Mouse (Mus musculus): Measurements from ENCODE around the gene Ccdc61. TPM values are rescaled to one million over a fixed set of nuclear protein-coding genes. Genes with fewer than 3 reads are reported as not detected.

The Ccdc61 gene
- polyA plus RNA-seq, 1 experiment from 2014 or later: 30.8 TPM

DNA sequence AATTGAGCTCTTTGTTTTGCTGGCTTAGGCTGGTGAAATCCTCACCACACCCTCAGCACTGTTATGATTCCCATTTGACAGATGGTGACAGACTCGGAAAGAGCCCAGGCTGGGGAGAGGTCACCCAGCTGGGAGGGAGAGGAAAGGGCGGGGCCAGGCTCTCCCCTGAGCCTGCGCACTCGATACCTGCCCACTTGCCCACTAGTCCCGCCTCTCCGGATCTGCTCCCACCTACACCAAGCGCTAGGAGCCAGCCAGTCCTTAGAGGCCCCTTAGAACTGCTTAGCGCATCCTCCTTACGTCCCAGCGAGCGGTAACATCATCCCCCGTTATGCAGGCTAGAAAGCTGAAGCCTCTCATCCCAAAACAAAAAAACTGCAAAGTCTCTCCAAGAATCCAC is 10.9 kb upstream of the Ccdc61 start:
- Histone ChIP-seq H3K4me1 (ENCODE audit: insufficient read depth, low read length) (peaks cover 8% of the 10 kb centered on the region; the same call in 1 of the 2 replicates), H3K9ac (replicated peaks; ENCODE audit: low read length) (no peak overlapping the region), H3K4me2 (replicated peaks; ENCODE audit: low read depth, low read length) (peak overlapping the region; percentile 30), H3K4me3 (ENCODE audit: low read length) (no peak overlapping the region), H3K27me3 (ENCODE audit: insufficient read depth, low read length) (peaks cover 43% of the 10 kb centered on the region), H3K27ac (ENCODE audit: low read length) (no peak overlapping the region), H3K9me3 (ENCODE audit: low read length) (no peaks in the 10 kb centered on the region), H3K36me3 (ENCODE audit: insufficient read depth, low read length) (no peaks in the 10 kb centered on the region)
- ATAC-seq (ENCODE audit: low FRiP score, low TSS enrichment): 0 out of 2 replicates have a peak, but pooled peaks have one; percentile 33
- WGBS: 2% methylated on average over 12 of the region's 12 CpGs

DNA sequence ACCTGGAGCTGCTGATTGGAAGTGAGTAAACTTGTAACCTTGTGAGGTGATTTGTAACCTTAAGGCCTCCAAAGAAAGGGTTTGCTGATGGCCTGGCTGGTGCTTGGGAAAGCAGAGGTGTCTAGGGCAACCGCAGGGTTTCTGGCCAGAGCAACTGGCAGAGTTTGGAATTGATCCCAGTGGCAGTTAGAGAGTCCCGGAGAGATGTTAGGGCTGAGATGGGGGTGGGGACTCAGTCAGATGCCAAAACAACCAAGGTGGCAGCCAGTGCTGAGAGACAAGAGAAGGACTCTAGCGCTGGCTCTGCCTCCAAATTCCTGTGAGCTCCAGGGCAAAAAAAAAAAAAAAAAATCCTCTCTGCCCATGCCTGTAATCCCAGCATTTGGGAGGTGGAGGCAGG is 7.7 kb upstream of the Ccdc61 start:
- Histone ChIP-seq H3K9me3 (ENCODE audit: low read length) (no peaks in the 10 kb centered on the region), H3K27me3 (ENCODE audit: insufficient read depth, low read length) (peaks cover 14% of the 10 kb centered on the region), H3K4me1 (ENCODE audit: insufficient read depth, low read length) (no peaks in the 10 kb centered on the region), H3K27ac (ENCODE audit: low read length) (no peak overlapping the region), H3K4me2 (replicated peaks; ENCODE audit: low read depth, low read length) (no peak overlapping the region), H3K9ac (replicated peaks; ENCODE audit: low read length) (no peak overlapping the region), H3K4me3 (ENCODE audit: low read length) (no peak overlapping the region), H3K36me3 (ENCODE audit: insufficient read depth, low read length) (no peaks in the 10 kb centered on the region)
- 65% methylated on average over 3 of the region's 3 CpGs for WGBS
- ATAC-seq (ENCODE audit: low FRiP score, low TSS enrichment): no peak

DNA sequence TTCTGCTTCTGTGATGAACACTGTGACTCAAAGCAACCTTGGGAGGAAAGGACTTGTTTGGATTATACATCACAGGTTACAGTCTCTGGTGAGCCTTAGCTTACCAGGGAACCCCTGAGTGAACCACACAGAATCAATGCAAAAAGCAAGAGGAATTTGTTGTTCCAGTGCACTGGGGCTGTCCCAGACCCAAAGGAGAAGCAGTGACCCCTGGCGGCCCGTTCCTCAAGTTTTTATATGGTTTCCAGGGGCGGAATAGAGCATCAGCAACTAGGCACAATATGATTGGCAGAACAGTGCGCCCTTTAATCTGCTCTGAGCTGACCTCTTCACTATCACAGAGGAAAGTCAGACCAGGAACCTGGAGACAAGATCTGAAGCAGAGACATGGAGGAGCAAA is 6.0 kb upstream of the Ccdc61 start:
- Histone ChIP-seq H3K36me3 (ENCODE audit: insufficient read depth, low read length) (no peaks in the 10 kb centered on the region), H3K9ac (replicated peaks; ENCODE audit: low read length) (no peak overlapping the region), H3K4me1 (ENCODE audit: insufficient read depth, low read length) (peaks cover under 1% of the 10 kb centered on the region; the same call in 1 of the 2 replicates), H3K27me3 (ENCODE audit: insufficient read depth, low read length) (peaks cover 4% of the 10 kb centered on the region; the same call in 1 of the 2 replicates), H3K4me3 (ENCODE audit: low read length) (no peak overlapping the region), H3K9me3 (ENCODE audit: low read length) (no peaks in the 10 kb centered on the region), H3K4me2 (replicated peaks; ENCODE audit: low read depth, low read length) (no peak overlapping the region), H3K27ac (ENCODE audit: low read length) (no peak overlapping the region)
- WGBS: 80% methylated on average over 4 of the region's 4 CpGs
- no peak for ATAC-seq (ENCODE audit: low FRiP score, low TSS enrichment)

GRCm38 (mm10) chr7:18909797-18910196 is 418 bp downstream of the Ccdc61 start:
- H3K4me3 ChIP-seq (ENCODE audit: low read length): peak overlapping the region; percentile 92
- no peaks in the 10 kb centered on the region for H3K27me3 ChIP-seq (ENCODE audit: insufficient read depth, low read length)
- H3K27ac ChIP-seq (ENCODE audit: low read length): no peak overlapping the region
- peaks cover 16% of the 10 kb centered on the region for H3K4me1 ChIP-seq (ENCODE audit: insufficient read depth, low read length)
- WGBS: 5% methylated on average over 17 of the region's 17 CpGs
- peak; percentile 20 for ATAC-seq (ENCODE audit: low FRiP score, low TSS enrichment)
- peak overlapping the region; percentile 85 for H3K9ac ChIP-seq (replicated peaks; ENCODE audit: low read length)
- H3K9me3 ChIP-seq (ENCODE audit: low read length): no peaks in the 10 kb centered on the region
- no peaks in the 10 kb centered on the region for H3K36me3 ChIP-seq (ENCODE audit: insufficient read depth, low read length)
- peak overlapping the region; percentile 83 for H3K4me2 ChIP-seq (replicated peaks; ENCODE audit: low read depth, low read length)

DNA sequence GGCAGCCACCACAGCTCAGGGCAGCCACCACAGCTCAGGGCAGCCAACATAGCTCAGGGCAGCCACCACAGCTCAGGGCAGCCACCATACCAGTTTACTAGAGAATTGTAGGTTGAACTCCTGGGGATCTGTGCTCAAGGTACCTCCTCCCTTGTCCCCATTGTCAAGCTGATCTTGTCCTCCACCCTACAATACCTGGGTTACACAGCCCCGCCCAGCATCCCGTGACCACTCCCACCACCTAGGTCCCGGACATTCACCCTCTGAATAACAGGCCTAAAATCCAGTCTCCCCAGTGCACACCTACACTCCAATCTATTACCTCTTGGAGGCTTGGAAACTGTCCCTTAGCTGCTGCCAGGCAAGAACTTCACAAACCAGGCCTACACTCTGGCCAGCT is 5.2 kb downstream of the Ccdc61 start:
- Histone ChIP-seq H3K4me2 (replicated peaks; ENCODE audit: low read depth, low read length) (no peak overlapping the region), H3K9me3 (ENCODE audit: low read length) (no peaks in the 10 kb centered on the region), H3K36me3 (ENCODE audit: insufficient read depth, low read length) (peaks cover 19% of the 10 kb centered on the region; the same call in 1 of the 2 replicates), H3K4me3 (ENCODE audit: low read length) (no peak overlapping the region), H3K27me3 (ENCODE audit: insufficient read depth, low read length) (no peaks in the 10 kb centered on the region), H3K4me1 (ENCODE audit: insufficient read depth, low read length) (peaks cover 11% of the 10 kb centered on the region), H3K9ac (replicated peaks; ENCODE audit: low read length) (no peak overlapping the region), H3K27ac (ENCODE audit: low read length) (no peak overlapping the region)
- no peak for ATAC-seq (ENCODE audit: low FRiP score, low TSS enrichment)
- WGBS: 83% methylated on average over 3 of the region's 3 CpGs

DNA sequence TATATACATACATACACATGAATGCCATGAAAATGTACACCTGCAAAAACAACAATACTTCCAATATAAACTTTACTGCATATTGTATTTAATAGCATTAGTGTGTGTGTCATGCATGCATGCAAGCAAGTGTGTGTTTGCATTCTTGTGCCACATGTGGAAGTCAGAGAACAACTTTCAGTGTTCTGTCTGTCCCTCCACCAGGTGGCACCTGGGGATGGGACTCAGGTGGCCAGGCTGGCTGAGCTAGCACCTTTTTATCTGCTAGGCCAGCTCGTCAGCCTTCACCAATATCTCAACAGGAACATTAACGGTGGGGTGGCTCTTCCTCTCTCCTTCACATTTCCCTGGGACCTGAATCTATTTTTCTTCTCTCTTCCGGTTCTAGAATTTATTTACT is 7.7 kb downstream of the Ccdc61 start:
- 81% methylated on average over 3 of the region's 3 CpGs for WGBS
- no peaks in the 10 kb centered on the region for H3K4me1 ChIP-seq (ENCODE audit: insufficient read depth, low read length)
- no peak for ATAC-seq (ENCODE audit: low FRiP score, low TSS enrichment)
- H3K4me3 ChIP-seq (ENCODE audit: low read length): no peak overlapping the region
- peaks cover 28% of the 10 kb centered on the region for H3K36me3 ChIP-seq (ENCODE audit: insufficient read depth, low read length)
- no peak overlapping the region for H3K27ac ChIP-seq (ENCODE audit: low read length)
- no peaks in the 10 kb centered on the region for H3K9me3 ChIP-seq (ENCODE audit: low read length)
- H3K9ac ChIP-seq (replicated peaks; ENCODE audit: low read length): no peak overlapping the region
- no peaks in the 10 kb centered on the region for H3K27me3 ChIP-seq (ENCODE audit: insufficient read depth, low read length)
- H3K4me2 ChIP-seq (replicated peaks; ENCODE audit: low read depth, low read length): no peak overlapping the region

DNA sequence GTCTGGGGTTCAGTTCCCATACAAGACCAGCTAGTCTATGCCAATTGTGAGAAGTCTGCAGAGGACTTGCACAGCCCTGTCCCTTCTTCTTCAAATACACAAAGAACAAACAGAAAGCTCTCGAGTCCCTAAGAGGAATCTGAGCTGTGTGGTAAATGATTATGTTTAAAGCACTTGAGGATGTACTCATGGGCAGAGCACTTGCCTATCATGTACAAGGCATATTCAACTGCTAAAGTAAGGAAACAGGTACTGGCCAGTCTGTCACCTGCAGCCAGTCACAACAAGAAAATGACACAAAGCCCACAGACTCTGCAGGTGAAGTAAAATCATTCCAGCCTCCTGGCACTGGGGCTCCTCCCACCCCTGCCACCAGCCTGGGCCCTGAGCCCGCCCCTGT is 9.7 kb downstream of the Ccdc61 start:
- Histone ChIP-seq H3K4me3 (ENCODE audit: low read length) (no peak overlapping the region), H3K27me3 (ENCODE audit: insufficient read depth, low read length) (no peaks in the 10 kb centered on the region), H3K4me2 (replicated peaks; ENCODE audit: low read depth, low read length) (no peak overlapping the region), H3K4me1 (ENCODE audit: insufficient read depth, low read length) (no peaks in the 10 kb centered on the region), H3K9ac (replicated peaks; ENCODE audit: low read length) (no peak overlapping the region), H3K36me3 (ENCODE audit: insufficient read depth, low read length) (peaks cover 28% of the 10 kb centered on the region), H3K27ac (ENCODE audit: low read length) (no peak overlapping the region), H3K9me3 (ENCODE audit: low read length) (no peaks in the 10 kb centered on the region)
- 95% methylated on average over 2 of the region's 2 CpGs for WGBS
- ATAC-seq (ENCODE audit: low FRiP score, low TSS enrichment): no peak

- Histone ChIP-seq H3K4me1 (ENCODE audit: insufficient read depth, low read length) (peaks cover 21% of the 10 kb centered on the region), H3K4me2 (replicated peaks; ENCODE audit: low read depth, low read length) (no peak overlapping the region), H3K27me3 (ENCODE audit: insufficient read depth, low read length) (peaks cover 8% of the 10 kb centered on the region; the same call in 1 of the 2 replicates), H3K9me3 (ENCODE audit: low read length) (no peaks in the 10 kb centered on the region), H3K36me3 (ENCODE audit: insufficient read depth, low read length) (peaks cover 20% of the 10 kb centered on the region), H3K9ac (replicated peaks; ENCODE audit: low read length) (no peak overlapping the region), H3K4me3 (ENCODE audit: low read length) (no peak overlapping the region), H3K27ac (ENCODE audit: low read length) (no peak overlapping the region)
- ATAC-seq (ENCODE audit: low FRiP score, low TSS enrichment): no peak
- 33% methylated on average over 5 of the region's 5 CpGs for whole genome bisulfite sequencing
These were observed 13.7 kb downstream of the Ccdc61 start for GRCm38 (mm10) chr7:18896536-18896935.

GRCm38 (mm10) chr7:18893651-18894430 is 16.4 kb downstream of the Ccdc61 start:
- peak overlapping the region; percentile 62 for H3K4me2 ChIP-seq (replicated peaks; ENCODE audit: low read depth, low read length)
- 2% methylated on average over 40 of the region's 41 CpGs for WGBS
- no peak overlapping the region for H3K27ac ChIP-seq (ENCODE audit: low read length)
- H3K27me3 ChIP-seq (ENCODE audit: insufficient read depth, low read length): peaks cover 8% of the 10 kb centered on the region; the same call in 1 of the 2 replicates
- H3K9me3 ChIP-seq (ENCODE audit: low read length): no peaks in the 10 kb centered on the region
- peak; percentile 58 for ATAC-seq (ENCODE audit: low FRiP score, low TSS enrichment)
- H3K4me1 ChIP-seq (ENCODE audit: insufficient read depth, low read length): peaks cover 21% of the 10 kb centered on the region
- H3K36me3 ChIP-seq (ENCODE audit: insufficient read depth, low read length): peaks cover 10% of the 10 kb centered on the region; the same call in 1 of the 2 replicates
- peak overlapping the region; percentile 47 for H3K4me3 ChIP-seq (ENCODE audit: low read length)
- H3K9ac ChIP-seq (replicated peaks; ENCODE audit: low read length): peak overlapping the region; percentile 70

- Histone ChIP-seq H3K9me3 (ENCODE audit: low read length) (no peaks in the 10 kb centered on the region), H3K27me3 (ENCODE audit: insufficient read depth, low read length) (peaks cover 8% of the 10 kb centered on the region; the same call in 1 of the 2 replicates), H3K4me2 (replicated peaks; ENCODE audit: low read depth, low read length) (peak overlapping the region; percentile 62), H3K27ac (ENCODE audit: low read length) (no peak overlapping the region), H3K9ac (replicated peaks; ENCODE audit: low read length) (peak overlapping the region; percentile 36; the same call in 1 of the 2 replicates), H3K4me1 (ENCODE audit: insufficient read depth, low read length) (peaks cover 21% of the 10 kb centered on the region), H3K4me3 (ENCODE audit: low read length) (peak overlapping the region; percentile 41), H3K36me3 (ENCODE audit: insufficient read depth, low read length) (0 out of 2 replicates have a peak, but pooled peaks cover 2% of the 10 kb centered on the region)
- WGBS: 17% methylated on average over 27 of the region's 27 CpGs
- peak; percentile 47 for ATAC-seq (ENCODE audit: low FRiP score, low TSS enrichment)
These were observed 17.2 kb downstream of the Ccdc61 start for GRCm38 (mm10) chr7:18893009-18893408.
